Mouse (Mus musculus) thymus, adult 2 months (tissue): Measurements from ENCODE around the gene Pou1f1. TPM values are rescaled to one million over a fixed set of nuclear protein-coding genes. Genes with fewer than 3 reads are reported as not detected.

Source experiments
- DNase-seq: peaks from one replicate; pipeline ENCODE4 v3.0.0; 2021
- H3K27ac ChIP-seq: fragments of 200-500 bp; 2 replicates; pipeline ENCODE4 v1.5.1; 2012; ENCODE audit warnings: low read length, control low read depth; ENCODE audit not compliant: control insufficient read depth, insufficient read depth
- H3K27me3 ChIP-seq: fragments of 200-500 bp; 2 replicates; pipeline ENCODE4 v1.6.1; 2012; ENCODE audit warnings: mild to moderate bottlenecking, low read length, moderate library complexity, mixed read lengths; ENCODE audit not compliant: control insufficient read depth, insufficient read depth
- H3K36me3 ChIP-seq: fragments of 200-500 bp; 2 replicates; pipeline ENCODE4 v1.6.1; 2012; ENCODE audit warnings: mild to moderate bottlenecking, low read length, moderate library complexity; ENCODE audit not compliant: control insufficient read depth, insufficient read depth
- H3K4me1 ChIP-seq: fragments of 200-500 bp; replicated peaks from 2 replicates; pipeline ENCODE4 v1.6.1; 2012; ENCODE audit warnings: low read length; ENCODE audit not compliant: control insufficient read depth, insufficient read depth
- H3K4me3 ChIP-seq: fragments of 200-500 bp; 2 replicates; pipeline ENCODE4 v1.5.1; 2012; ENCODE audit warnings: mild to moderate bottlenecking, low read length, control low read depth, moderate library complexity; ENCODE audit not compliant: control insufficient read depth, insufficient read depth
- CTCF ChIP-seq: fragments of 200-500 bp; IDR thresholded peaks from 2 replicates; pipeline ENCODE4 v1.5.1; 2012; ENCODE audit warnings: mild to moderate bottlenecking, control low read depth, low read length, moderate library complexity, borderline replicate concordance; ENCODE audit not compliant: control insufficient read depth, poor library complexity, insufficient read depth; ENCODE audit errors: extremely low read depth
- POLR2A ChIP-seq: fragments of 200-500 bp; IDR thresholded peaks from 2 replicates; pipeline ENCODE4 v1.6.1; 2012; ENCODE audit warnings: mild to moderate bottlenecking, low read length, control low read depth, moderate library complexity; ENCODE audit not compliant: control insufficient read depth, poor library complexity, insufficient read depth; ENCODE audit errors: extremely low read depth
- WGBS: fragments of 180-500 bp; shearing (Covaris S2); methylation state at CpG from one replicate; pipeline ENCODE4 v1.1.7; 2018; 5-methylcytosine and 5-hydroxymethylcytosine counted together
- polyA plus RNA-seq: library from polyadenylated mRNA; depleted of rRNA; stranded (reverse); fragments of >200 nt; gene quantifications from 2 replicates; pipeline ENCODE4 v1.2.3, GENCODE M21; 2012; rRNA removed

Gene Pou1f1
- 0.24 TPM in 1 of 2 replicates, not detected in the other for polyA plus RNA-seq

DNA sequence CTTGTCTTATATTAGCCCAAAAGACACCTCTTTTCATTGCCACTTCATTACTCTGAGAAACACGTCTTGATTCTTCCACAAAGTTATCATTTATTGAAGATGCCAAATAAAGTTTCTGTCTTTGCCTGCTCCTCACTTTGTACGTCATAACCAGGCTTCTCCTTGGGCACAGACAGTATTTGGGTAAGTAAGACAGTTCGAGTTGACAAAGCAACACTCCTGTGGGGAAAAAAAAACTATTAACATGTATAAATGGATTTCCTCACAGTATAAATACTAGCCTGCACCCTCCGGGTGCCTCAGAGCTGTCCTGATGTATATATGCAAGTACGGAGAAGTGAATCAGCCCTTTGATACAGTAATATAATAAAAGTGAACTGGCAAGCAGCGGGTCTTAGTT, at the start of gene Pou1f1:
TSS of gene Pou1f1 (plus strand) at position 301 of the 400 bp plus-strand sequence.
- Histone ChIP-seq H3K4me3 (no peak within 1 kb of the TSS), H3K36me3 (no peaks in the 10 kb centered on the region), H3K27ac (no peak within 1 kb of the TSS), H3K27me3 (no peaks in the 10 kb centered on the region), H3K4me1 (no peaks in the 10 kb centered on the region)
- no peak for DNase-seq
- 94% methylated on average over 6 of the region's 6 CpGs for WGBS
- TF ChIP-seq CTCF (no peak), POLR2A (no peak)

DNA sequence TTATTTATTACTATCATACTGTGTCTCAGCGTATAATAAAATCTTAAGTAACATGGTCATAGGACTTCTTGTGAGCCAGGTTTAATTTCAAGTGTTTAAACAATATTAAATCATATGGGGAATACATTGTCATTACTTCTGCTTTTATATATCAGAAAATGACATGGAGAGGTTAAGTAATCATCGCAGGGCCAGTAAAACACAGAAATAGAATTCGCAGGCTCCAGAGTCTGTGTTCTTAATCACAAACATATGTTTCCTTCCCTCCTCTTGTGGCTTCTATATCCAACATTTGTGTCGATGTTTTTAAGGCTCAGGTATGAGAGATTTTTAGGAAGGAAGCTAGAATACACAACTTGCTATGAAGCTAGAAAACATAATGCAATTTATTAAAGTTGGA, 49.7 kb upstream of the Pou1f1 start:
- DNase-seq = no peak
- WGBS = 24% methylated on average over 4 of the region's 4 CpGs
- no peak for TF ChIP-seq CTCF
- TF ChIP-seq POLR2A = no peak
- Histone ChIP-seq H3K4me1 (no peaks in the 10 kb centered on the region), H3K27ac (no peak overlapping the region), H3K36me3 (no peaks in the 10 kb centered on the region), H3K27me3 (no peaks in the 10 kb centered on the region), H3K4me3 (no peak overlapping the region)

DNA sequence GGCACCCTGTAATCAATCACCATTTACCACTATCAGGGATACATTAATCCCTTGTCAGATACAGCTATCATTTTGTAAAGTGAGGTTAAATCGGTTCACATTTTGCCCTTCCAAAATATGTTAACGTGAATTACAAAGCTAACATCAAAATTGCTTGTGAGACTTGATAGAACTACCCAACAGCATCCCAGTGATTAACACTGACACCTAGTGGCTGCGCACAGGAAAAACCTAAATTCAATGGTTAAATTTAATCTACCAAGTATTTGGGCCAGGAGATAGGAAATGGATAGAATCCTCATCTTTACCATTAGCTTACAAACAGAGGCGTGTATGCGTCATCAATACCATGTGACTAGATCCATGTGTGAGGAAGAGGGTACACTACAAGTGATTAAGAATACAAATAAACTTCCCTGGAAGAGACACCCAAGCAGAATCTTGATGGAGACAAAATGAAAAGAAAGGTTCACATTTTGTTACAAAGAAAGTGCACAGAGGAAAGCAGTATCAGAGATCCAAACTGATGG, 47.8 kb upstream of the Pou1f1 start:
- Histone ChIP-seq H3K4me1 (no peaks in the 10 kb centered on the region), H3K27me3 (no peaks in the 10 kb centered on the region), H3K36me3 (no peaks in the 10 kb centered on the region), H3K27ac (no peak overlapping the region), H3K4me3 (no peak overlapping the region)
- WGBS = 22% methylated on average over 5 of the region's 5 CpGs
- DNase-seq = peak; percentile 13
- TF ChIP-seq POLR2A (no peak), CTCF (no peak)

DNA sequence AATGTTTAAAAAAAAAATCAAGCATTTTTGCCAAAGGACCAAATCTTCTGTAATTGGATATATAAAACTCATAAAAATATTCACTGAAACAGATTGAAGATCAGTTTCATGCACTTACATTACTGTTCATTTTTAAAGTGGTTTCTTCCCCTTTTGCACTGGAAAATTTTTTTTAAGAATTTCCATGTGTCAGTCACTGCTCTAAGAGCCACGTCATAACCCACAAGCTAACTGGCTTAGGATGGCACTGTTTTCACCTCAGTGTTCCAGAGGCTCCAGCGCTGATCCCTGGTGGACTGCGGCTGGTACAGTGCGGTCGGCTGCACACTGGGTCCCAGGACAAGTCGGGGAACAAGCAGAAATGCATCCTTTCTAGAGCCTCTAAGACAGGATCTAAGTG, 34.6 kb upstream of the Pou1f1 start:
- TF ChIP-seq POLR2A = no peak
- TF ChIP-seq CTCF = no peak
- WGBS = 70% methylated on average over 6 of the region's 6 CpGs
- no peak for DNase-seq
- no peaks in the 10 kb centered on the region for H3K4me1 ChIP-seq
- no peak overlapping the region for H3K4me3 ChIP-seq
- H3K27me3 ChIP-seq = no peaks in the 10 kb centered on the region
- no peaks in the 10 kb centered on the region for H3K36me3 ChIP-seq
- no peak overlapping the region for H3K27ac ChIP-seq

DNA sequence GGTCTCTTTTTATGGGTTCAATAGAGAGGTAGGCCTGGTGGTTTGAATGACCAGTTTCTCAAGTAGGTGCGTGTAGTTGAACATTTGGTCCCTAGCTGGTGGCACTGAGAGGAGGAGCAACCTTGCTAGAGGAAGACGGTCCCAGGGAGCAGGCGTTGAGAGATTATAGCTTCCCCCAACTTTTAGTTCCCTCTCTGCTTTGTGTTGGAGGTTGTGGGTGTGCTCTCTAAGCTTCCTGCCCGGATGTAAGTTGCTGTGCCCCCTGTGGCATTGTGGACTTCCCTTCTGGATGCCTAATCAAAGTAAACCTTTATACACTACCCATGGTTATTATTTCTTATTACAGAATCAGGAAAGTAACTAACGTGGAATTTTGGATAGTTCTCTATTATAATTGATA, 24.3 kb upstream of the Pou1f1 start:
- TF ChIP-seq POLR2A = no peak
- no peak for TF ChIP-seq CTCF
- H3K27ac ChIP-seq = no peak overlapping the region
- H3K27me3 ChIP-seq = no peaks in the 10 kb centered on the region
- H3K4me3 ChIP-seq = no peak overlapping the region
- no peaks in the 10 kb centered on the region for H3K36me3 ChIP-seq
- no peak for DNase-seq
- H3K4me1 ChIP-seq = no peaks in the 10 kb centered on the region
- WGBS = 15% methylated on average over 5 of the region's 5 CpGs

DNA sequence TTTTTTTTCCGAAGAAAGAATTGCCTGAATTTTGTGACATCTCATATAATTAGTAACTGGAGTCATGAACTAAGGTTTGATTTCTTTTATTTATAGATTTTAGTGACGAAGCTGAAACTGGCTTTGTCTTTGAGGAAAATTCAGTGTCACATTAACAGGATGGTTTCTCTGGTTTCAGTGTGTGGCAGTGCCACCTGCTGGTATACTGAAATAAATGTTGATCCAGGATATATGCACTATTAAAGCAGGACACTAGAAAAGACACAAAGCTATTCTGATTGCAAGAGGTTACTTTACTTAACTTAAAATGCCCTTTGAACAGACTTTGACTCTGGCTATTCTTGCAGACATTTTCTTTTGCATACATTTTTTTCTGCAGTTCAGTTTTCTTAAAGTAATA, 23.3 kb upstream of the Pou1f1 start:
- peak; percentile 8 for DNase-seq
- H3K27ac ChIP-seq = no peak overlapping the region
- no peak for TF ChIP-seq POLR2A
- TF ChIP-seq CTCF = no peak

DNA sequence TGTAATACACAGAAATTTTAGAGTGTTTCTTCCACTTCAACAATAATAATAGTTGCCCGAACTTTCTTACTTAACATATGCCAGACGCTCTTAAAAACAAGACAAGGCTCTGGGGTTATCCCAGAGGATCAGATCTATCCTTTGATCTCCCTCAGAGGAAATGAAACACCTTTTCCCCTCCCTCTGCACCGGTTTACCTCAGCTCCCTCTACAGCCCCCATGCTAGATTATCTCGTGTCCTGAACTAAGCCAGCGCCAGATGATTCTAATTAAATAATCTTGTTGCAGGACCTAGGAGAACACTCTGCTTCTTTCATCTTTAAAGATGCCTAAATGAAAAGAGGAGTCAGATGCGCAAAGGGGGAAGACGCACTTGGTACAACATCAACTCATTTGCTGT, 6.1 kb upstream of the Pou1f1 start:
- Histone ChIP-seq H3K27ac (no peak overlapping the region), H3K4me3 (no peak overlapping the region), H3K36me3 (no peaks in the 10 kb centered on the region), H3K27me3 (no peaks in the 10 kb centered on the region), H3K4me1 (no peaks in the 10 kb centered on the region)
- no peak for DNase-seq
- TF ChIP-seq CTCF = no peak
- no peak for TF ChIP-seq POLR2A
- WGBS = 88% methylated on average over 7 of the region's 7 CpGs

More for the DNA sequence above, 23.3 kb upstream of the Pou1f1 start:
- H3K36me3 ChIP-seq = no peaks in the 10 kb centered on the region
- no peaks in the 10 kb centered on the region for H3K4me1 ChIP-seq
- H3K27me3 ChIP-seq = no peaks in the 10 kb centered on the region
- H3K4me3 ChIP-seq = no peak overlapping the region
- 36% methylated on average over 2 of the region's 2 CpGs for WGBS
